Mouse (Mus musculus) liver, adult 2 months (tissue): ENCODE data around the gene 0610030E20Rik.

ENCODE experiments used
- CTCF ChIP-seq: fragments of 200-500 bp; IDR thresholded peaks from 2 replicates; pipeline ENCODE4 v1.5.1; 2011; ENCODE audit warnings: low read depth, low read length, control low read depth
- POLR2A ChIP-seq: fragments of 200-500 bp; IDR thresholded peaks from 2 replicates; pipeline ENCODE4 v1.6.1; 2011; ENCODE audit warnings: low read length, control low read depth; ENCODE audit not compliant: insufficient read depth; ENCODE audit errors: extremely low read depth

DNA sequence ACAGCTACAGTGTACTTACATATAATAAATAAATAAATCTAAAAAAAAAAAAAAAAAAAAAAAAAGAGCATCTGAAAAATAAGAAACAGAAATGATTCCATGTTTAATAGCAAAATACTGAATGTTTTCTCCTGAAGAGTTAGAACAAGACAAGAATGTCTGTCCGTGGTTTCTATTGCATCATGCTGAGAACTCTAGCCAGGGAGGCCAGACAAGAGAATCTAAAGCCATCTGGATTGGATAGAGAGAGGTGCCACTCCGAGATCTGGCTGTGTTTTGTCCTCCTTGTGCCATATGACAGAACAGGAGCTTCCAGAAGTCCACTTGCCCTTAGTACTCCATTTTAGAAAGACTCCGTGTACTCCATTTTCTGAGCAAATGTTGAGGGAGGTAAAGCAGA is 49.3 kb upstream of the 0610030E20Rik start:
- TF ChIP-seq POLR2A (no peak), CTCF (no peak)
